Mouse (Mus musculus): ENCODE measurements around the gene Gm21985.

The Gm21985 gene

DNA sequence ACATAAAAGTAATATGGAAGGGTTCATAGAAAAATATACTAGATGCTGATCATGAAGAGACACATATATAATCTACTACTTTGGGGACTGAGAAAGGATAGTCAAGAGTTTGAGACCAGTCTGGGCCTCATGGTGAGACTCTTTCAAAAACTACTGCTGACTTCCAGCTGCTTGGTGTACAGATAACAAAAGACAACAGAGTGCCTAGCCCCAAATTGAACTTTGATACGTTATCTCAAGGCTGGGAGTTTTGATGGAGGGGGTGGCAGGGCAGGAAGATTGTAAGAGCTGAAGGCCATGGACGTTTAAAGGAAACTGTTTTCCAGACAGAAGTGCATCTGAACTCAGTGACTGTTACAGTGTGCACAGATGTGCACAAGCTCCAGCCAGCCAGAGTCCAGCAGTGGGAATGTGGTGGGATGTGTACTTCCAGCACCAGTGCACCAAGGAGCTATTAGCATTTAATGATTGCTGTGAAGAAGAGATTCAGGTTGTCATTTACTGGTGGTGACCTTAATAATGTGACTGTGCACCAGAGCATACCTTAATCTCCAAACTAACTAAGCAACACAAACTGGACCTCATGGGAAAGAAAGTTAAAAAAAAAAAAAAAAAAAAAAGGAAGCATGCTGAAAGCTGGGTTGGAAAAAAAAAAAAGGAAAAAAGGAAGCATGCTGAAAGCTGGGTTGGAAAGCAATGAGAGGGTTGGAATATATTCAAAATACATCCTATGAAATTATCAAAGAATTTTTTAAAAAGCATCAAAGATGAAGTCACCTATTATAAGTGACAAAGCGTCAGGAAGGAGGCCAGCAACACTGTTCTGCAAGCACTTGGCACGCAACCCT is 66.2 kb downstream of the Gm21985 start:
- no peak for DNase-seq (ENCODE audit: low spot score)

DNA sequence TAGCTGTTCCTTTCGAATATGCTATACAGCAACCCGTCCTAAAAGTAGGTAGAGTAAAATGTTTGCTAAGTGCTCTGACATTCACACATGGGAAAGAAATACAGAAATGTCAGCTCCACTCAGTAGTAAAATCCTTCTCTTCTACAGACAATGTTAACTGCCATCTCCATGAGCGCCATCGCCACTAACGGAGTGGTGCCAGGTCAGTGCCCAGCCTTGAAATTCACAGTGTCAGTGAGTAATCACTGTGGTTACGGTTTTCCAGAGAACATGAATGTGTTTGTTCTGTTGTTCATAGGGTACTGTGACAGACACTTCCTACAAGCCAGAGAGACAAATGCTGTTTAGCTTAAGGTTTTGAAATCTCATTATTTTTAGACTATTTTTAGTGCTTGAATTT is 71.1 kb downstream of the Gm21985 start:
- no peak for DNase-seq (ENCODE audit: low spot score)

DNA sequence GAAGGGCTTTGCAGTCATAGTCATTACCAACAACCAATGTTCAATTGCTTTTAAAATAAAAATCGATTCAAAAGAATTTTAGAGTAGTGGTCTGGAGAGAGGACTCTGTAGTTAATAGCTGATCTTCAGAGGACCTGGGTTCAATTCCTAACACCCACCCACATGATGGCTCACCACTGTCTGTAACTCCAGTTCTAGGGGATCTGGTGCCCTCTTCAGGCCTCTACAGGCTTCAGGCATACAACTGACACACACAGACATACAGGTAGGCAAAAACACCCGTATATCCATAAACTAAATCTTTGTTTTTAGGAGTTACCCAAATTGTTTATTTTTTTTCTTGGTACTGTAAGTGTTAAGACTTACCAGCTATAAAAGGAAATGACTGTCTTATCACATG is 73.6 kb downstream of the Gm21985 start:
- no peak for DNase-seq (ENCODE audit: low spot score)

DNA sequence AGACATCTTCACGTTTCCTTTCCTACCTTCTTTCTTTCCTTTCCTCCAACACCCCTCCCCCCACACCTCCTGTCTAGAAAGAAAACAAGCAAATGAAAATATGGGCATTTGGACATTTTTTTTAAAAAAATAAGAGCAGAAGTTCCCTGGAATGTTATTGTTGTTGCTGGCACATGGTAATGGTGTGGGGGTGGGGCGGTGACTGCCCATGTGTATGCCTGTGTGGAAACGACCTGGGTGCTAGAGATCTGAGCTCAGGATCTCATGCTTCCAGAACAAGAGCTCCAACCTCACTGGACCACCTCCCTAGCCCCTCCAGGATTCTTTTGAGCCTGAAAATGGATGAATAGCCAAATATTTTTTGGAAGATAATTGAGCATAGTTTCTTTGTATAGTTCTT is 75.0 kb downstream of the Gm21985 start:
- DNase-seq (ENCODE audit: low spot score), result no peak

DNA sequence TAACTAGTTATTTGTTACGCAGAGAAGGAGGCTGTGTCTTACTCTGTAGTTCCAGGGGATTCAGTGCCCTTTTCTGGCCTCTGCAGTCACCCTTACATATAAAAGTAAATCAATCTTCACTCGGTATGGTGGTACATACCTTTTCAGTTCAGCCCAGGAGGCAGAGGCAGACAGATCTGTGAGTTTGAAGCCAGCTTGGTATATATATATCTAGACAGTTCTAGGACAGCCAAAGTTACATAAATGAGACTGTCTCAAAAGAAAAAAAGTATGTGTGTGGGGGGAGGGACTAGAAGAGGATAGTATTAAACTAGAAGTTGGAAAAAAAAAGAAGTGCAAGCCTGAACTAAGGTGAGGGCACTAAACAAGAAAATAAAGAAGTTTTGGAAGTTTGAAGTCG is 82.1 kb downstream of the Gm21985 start:
- no peak for DNase-seq (ENCODE audit: low spot score)

DNA sequence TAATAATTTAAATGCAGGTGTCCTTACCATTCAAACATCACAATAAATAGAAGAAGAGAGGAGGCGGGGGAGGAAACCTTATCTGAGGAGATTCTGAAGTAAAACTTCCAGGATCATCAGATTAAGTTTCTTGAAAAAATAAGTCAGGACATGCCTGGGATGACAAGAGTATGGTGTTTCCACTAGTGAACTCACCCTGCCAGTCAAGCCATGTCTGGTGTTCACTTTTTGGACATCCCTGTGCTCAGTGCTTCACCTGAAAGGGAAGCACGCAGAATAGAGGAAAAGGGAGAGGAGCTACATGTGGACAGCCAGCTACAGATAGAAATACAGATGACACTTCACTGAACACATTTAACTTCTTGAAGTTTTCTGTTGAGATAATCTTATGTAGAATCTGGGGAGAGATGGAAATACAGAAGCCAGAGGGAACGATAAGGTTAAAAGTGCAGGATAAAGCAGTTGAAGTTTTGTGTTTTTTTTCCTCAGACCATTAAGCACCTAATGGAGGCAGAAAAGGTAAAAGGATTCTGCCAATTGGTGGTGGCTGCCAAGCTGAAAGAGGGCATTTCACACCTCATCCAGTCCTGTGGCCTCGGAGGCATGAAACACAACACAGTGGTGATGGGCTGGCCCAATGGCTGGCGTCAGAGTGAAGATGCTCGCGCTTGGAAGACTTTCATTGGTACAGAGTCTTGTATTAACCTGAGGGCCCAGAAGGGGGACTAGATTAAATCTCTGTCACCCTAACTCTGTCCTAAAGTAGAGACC is 87.8 kb downstream of the Gm21985 start:
- DNase-seq (ENCODE audit: low spot score), result no peak

DNA sequence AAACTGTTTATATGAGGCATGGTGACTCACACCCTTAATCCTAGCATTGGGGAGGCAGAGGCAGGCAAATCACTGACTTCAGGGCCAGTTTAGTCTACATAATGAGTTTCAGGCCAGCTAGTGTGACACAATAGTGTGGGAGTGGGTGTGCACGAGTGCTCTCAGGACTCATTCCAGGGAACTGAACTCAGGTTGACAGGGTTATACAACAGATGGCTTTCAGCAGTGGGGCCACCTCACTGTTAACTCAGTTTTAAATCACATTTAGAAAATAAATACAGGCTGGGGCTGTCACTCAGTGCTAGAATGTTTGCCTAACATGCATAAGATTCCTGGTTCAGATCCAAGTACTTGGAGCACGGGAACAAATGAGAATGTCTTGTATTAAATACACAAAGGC is 93.5 kb downstream of the Gm21985 start:
- DNase-seq (ENCODE audit: low spot score), result no peak

DNA sequence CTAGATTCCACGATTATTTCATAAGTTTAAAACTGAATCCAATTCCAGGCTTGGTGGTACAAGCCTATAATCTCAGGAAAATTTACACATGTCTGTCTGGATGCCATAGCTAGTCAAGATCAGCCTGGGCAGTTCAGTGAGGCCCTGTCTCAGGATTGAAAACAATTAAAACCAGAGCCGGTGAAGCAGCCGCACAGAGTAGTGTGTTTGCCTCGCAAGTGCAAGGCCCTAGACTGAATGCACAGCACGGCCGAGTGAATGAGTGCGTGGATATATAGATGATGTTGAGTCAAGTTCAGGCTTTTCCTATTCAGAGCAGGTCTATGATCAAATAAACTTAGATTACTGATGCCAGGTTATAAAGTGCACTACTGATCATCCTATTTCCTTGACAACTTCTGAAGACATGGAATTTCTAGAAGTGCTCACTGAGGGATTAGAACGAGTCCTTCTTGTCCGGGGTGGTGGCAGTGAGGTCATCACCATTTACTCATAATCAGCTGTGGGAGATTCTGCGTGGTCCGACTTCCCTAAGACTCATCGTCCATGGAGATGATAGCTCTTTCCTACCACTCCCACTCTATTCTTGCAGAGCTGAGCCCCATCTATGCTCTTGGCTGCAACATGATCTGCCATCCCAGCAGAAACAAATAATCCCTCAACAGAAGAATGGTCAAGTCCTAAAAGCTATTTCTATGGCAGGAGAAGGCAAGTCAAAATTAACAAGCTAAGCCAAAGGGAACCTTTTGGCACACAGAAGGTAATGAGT is 94.1 kb downstream of the Gm21985 start:
- no peak for DNase-seq (ENCODE audit: low spot score)

DNA sequence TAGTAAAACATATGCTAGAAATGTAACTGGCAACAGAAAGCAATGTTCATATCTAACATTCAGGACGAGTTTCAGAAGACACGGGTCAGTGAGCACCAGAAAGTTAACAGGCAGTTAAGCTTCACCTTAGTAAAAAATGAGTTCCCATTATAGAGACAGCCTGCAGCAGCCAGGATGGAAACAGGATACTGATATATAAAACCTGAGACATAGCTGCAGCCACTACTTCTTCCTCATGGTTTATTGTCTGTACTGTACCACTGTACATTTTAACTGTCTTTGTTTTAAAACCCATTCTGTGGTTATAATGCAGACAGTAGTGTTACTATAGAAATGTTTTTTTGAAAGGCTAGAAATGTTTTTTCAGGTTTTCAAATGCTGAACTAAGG is 94.7 kb downstream of the Gm21985 start:
- no peak for DNase-seq (ENCODE audit: low spot score)

DNA sequence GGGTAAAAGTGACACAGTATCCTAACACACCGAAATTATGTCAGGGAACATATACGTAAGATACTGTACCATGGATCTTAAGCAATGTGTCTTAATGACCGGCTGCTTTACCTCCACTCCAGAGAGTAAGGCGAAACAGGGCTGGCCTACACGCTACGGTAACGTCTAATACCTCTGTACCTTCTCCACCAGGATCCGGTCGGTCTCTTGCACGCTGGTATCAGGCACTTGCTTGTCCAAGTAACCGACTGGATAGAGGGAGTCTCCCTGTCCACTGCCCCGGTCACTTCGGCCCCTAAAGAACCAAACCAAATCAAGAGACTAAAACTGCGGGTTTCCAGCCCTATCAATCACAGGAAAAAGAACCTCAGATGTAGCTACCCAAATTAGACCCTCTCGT is 101.1 kb downstream of the Gm21985 start:
- no peak for DNase-seq (ENCODE audit: low spot score)

DNA sequence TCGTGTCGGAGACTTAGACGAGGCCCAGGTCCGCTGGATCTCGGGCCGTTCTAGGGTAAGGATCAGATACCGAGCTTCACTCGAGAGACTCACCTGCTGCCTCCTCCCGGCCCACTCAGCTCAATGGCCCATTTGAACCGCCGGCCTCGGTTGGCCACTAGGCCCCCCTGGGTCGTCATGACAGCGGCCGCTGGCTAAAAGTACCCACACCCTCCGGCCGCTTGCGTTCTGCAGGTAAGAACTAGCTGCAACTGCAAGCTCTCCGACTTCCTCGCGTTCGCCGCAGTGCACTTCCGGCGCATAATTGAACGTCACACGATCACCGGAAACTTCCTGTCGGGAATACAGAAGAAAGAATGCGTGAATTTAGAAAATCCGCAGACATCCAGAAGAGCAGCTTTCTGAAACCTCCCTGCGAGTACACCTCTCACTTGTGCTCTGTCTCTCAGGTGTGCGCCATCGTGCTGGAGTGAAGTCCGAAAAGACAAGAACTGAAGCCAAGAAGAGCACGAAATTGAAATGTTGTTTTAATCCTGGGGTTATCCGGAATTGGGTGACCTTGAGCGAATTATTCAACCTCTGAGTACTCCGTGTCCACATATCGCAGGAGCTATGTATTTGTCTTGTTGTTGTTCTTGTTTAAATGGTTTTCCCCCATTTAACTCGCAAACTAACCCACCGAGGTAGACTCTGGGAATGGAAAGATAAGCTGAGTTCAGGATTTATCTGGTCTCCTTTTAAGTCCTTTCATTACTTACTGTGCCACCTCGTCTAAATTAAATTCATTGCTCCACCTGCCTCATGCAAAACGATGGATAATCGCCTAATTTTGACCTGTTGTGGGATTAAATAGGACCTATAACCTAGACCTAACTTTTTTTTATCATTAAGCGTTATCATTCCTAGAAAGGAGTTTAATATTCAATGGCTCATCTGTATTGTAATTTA is 101.9 kb downstream of the Gm21985 start, which contains the start of gene Emc4:
TSS of gene Emc4 (minus strand) at position 302 of the 948 bp plus-strand sequence.
- DNase-seq (ENCODE audit: low spot score), result peak; percentile 96

DNA sequence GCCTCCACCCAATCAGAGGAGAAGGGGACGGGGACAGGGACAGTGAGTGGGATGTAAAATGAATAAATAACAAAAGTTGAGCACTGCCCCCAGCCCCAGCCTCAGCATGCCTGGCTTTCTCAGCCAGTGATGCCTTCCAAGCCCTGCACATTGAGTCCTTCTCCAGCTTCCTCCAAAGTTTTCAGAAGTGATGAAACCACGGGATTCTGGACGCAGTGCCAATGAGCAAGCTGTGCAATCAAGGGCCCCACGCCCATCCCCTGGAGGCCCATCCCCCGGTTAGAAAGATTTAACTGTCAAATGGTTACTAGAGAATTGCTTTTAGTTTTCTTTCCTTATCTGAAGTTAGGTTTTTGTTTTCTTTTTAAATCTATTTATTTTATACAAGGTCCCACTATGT is 103.8 kb downstream of the Gm21985 start:
- no peak for DNase-seq (ENCODE audit: low spot score)

DNA sequence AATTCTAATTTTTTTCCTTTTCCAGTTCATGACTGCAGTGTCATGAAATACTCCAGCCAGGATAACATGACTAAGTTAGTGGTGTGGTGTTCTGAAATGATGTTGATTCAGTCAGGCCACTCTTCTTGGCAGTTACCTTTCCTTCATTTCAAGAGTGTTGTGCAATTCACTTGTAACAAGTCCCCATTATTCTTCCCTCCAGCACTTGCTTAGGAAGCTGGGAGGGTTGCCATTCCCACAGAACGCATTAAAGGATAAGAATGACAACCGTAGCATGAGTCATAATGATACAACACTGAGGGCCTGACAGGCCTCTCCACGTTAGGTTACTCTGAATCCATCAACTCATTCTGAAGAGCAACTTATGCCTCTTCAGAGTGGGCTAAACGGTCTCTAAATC is 107.0 kb downstream of the Gm21985 start:
- DNase-seq (ENCODE audit: low spot score), result no peak

DNA sequence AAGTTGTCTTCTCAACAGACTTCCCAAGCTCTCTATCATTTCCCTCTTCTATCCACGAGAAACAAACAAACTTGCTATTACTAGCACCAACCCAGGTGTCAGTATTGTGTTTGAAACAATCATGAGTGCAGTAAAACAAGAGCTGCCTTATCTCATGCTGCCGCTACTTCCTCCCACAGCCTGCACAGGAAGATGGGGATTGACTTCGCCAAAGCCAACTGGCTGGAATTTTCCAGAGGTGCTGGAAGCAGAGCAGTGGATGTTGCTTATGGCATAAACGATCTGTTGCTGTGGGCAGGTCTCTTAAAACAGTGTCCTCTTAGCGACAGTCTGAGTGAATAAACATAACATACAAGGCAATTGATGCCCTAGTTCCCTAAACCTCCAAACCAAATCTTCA is 108.5 kb downstream of the Gm21985 start:
- no peak for DNase-seq (ENCODE audit: low spot score)

DNA sequence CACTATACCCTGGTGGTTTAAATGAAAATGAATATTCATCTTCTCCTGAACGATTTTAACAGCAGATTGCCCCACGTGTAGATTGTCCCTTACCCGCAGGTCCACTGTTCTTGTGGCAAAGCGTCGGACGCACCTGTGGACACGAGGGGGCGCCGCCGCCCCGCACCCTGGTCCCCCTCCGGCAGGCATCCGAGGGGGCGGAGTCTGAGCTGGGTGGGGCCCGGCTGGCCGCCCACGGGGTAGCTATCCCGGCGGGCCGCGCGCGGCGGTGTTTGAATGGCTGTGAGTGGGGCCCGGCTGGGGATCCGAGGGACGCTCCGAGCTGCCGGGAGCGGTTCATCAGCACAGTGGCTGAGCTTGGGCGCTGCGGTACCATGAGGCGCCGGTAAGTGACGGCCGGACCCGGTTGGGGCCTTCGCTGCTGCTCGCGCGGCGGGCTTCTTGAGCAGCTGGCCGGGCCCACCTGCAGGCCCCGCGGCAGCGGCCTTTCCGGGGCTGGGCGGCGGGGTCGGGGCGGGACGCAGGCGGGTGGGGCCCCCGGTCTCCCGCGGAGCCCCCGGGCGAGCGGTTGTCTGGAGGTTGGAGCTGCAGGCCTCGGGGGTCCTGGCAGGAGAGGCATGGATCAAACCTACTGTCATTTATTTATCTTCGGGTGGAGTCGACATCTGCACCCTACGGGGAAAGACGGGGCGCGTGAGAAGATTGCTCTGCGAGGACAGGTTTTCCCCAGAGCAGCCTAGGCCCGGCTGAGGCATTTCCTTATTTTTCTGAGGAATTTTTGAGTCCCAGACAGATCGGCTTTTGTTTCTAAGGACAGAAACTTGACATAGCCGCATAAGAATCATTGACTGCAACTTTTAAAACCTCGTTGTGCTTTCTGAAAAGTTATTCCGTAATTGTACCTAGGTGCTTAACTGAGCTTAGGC is 113.1 kb downstream of the Gm21985 start, which contains the start of gene Katnbl1:
TSS of gene Katnbl1 (plus strand) at position 239 of the 926 bp plus-strand sequence.
- peak; percentile 93 for DNase-seq (ENCODE audit: low spot score)

DNA sequence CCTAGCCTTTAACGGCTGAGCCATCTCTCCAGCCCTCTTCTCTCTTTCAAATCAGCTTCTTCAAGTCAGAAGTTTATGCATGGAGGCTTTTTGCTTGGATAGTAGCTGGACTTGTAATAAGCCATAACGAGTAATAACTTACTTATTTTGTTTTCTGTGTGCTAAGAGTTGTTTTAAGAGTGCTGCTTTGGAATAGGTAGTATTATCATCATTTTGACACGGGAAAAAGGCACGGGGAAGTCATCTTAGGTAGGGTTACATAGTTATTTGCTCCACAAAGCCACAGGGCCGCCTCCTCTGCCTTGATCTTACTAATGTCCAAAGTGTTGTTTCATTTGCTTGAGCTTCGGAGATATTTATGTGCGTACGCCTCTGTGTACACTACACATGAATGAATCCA is 114.0 kb downstream of the Gm21985 start:
- no peak for DNase-seq (ENCODE audit: low spot score)

DNA sequence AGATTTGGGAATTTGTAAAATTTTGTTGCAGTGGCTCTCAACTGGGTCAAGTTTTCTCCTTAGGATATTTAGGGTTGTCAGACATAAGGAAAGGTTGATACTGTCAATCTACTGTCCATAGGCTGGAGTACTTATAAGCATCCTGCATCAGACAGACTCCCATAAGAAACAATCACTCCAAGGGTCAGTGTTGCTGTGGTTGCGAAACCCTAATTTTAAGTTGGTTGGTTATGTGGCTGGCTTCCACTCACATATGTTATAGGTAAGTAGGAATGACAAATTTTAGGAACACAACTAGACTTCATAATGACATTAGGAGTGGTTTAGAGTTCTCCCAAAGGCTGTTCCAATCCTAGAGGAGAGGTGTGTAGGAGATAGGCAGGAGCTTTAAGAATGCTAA is 115.1 kb downstream of the Gm21985 start:
- no peak for DNase-seq (ENCODE audit: low spot score)

DNA sequence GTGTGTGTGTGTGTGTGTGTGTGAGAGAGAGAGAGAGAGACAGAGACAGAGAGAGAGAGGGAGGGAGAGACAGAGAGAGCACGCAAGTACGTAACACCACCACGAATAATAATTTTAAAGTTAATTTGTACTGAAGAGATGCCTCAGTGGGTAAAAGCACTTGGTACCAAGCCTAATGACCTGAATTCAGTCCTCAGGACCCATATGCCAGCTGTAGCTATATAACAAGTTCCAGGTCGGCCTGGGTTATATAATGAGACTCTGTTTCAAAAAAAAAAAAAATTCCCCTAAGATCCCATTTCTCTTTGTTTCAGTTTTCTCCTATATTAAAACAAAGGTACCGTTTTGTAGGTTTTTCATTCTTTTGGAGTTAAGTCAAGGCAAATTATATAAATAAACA is 124.7 kb downstream of the Gm21985 start:
- no peak for DNase-seq (ENCODE audit: low spot score)

DNA sequence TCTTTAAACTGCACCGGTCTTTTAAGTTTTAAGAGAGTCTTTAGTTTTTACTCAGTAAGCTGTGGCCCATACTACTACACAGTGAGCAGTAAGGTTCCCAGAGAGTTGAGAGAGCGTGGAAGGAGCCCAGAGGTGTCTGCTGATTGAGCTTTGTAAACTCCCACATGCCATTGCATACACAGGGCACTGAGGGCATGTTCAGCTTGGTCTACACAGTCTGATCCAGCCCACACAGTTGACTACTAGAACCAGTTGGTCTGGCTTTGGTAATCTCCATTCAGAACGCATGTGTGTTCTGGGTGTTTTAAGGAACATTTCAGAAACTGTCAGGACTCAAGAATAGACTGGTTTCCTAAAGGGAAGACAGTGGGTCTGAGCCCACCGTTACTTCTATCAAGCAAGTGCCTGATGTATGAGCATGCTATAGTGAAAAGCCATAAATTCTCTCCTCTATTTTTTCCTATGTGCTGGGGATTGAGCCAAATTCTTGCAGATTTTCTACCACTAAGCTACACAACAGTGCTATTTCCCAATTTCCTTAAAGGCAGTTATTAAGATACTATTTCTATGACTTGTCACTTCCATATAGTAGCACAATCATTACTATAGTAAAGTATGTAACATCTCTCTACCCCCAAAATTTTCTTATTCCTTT is 125.4 kb downstream of the Gm21985 start:
- DNase-seq (ENCODE audit: low spot score), result no peak

DNA sequence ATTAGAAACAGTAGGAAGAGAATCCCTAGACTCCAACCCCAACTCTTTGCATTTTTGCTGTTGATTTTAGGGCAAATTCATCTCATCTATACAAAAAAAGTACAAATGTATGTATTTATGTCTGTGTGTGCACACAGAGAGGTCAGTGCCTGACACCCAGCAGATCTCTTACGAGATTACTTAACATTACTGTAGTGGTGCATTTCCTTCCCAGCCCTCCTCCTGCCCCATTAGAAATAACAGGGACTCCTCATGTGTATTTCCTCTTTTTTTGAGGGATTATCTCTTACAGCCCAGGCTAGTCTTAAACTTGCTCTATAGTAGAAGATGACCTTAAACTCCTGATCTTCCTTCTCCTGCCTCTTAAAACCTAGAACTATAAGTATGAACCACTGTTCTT is 126.6 kb downstream of the Gm21985 start:
- DNase-seq (ENCODE audit: low spot score), result no peak

Measured in embryo, embryonic 10 days (tissue).